Mouse (Mus musculus): ENCODE results near the gene Fkbp4.

- TF ChIP-seq CTCF (IDR thresholded peaks at IDR 0.05) (no peak), POLR2A (IDR thresholded peaks at IDR 0.05; ENCODE audit: insufficient read depth, low read depth, low read length) (no peak), EP300 (IDR thresholded peaks at IDR 0.05; ENCODE audit: insufficient read depth, low read depth, low read length) (no peak)
Observed at GRCm38 (mm10) chr6:128432356-128432915, 6.0 kb downstream of the Fkbp4 start.
